Mouse (Mus musculus): Measurements from ENCODE around the gene Mcat. TPM values are rescaled to one million over a fixed set of nuclear protein-coding genes. Genes with fewer than 3 reads are reported as not detected.

The Mcat gene
- polyA plus RNA-seq, 1 experiment from 2014 or later: 41.2 TPM

DNA sequence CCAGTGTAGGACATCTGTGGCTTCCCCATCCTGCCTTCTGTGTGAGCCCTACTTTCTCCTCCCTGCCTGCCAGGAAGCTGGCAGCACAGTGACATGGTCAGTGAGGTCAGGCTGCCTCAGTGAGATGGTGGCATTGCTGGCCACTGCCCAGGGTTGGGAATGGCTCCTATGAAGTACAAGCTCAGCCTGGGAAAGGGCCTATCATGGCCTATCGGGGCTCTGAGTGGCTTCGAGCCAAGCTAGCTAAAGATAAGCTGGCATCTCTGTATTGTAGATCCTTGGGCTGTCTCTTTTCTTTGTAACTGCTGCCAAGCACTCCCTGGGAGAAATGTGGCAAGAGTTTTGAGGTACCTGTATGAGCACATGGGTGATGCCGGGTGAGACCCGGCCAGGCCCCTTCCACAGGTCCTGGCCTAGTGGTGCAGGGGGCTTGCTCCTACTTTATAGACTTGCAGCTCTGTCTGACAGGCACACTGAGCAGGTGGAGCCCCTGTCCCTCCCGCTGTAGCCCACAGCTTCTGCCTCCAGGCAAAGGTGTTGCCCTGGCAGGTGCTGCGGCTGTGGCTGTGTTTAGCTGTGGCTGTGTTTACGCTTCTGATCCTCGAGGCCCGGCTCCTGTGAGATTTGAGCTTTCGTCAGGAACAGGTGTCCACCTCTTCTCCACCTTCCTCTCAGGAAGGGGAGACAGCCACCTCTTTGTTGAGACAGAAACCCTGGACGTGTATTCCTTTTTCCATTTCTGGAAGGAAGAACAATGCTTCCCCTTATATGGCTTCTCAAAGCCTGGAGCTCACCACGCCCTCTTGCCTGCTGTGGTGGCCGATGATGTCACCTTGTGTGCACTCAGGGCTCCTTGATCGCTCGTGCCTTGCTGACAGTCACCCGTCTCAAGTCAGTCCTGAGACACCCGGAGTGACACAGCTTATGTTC, 28.4 kb downstream of the Mcat start:
- H3K9me3 ChIP-seq (replicated peaks; ENCODE audit: low read length): no peaks in the 10 kb centered on the region
- no peak for DNase-seq (ENCODE audit: low spot score)
- ATAC-seq (replicated peaks; ENCODE audit: low FRiP score, low read depth): no peak
- 69% methylated on average over 15 of the region's 17 CpGs for WGBS
- H3K4me1 ChIP-seq (replicated peaks; ENCODE audit: insufficient read depth, low read length): peaks cover 8% of the 10 kb centered on the region; the same call in 1 of the 2 replicates
- H3K36me3 ChIP-seq (ENCODE audit: insufficient read depth, low read length): no peaks in the 10 kb centered on the region
- TF ChIP-seq CTCF (IDR thresholded peaks at IDR 0.05; ENCODE audit: low read depth): no peak
- H3K4me3 ChIP-seq (replicated peaks; ENCODE audit: low read depth, low read length): no peak overlapping the region
- H3K9ac ChIP-seq (ENCODE audit: low read depth, low read length): no peak overlapping the region
- H3K27ac ChIP-seq: no peak overlapping the region
- no peaks in the 10 kb centered on the region for H3K27me3 ChIP-seq (ENCODE audit: insufficient read depth, low read length)
- H3K4me2 ChIP-seq (ENCODE audit: low read length): no peak overlapping the region

DNA sequence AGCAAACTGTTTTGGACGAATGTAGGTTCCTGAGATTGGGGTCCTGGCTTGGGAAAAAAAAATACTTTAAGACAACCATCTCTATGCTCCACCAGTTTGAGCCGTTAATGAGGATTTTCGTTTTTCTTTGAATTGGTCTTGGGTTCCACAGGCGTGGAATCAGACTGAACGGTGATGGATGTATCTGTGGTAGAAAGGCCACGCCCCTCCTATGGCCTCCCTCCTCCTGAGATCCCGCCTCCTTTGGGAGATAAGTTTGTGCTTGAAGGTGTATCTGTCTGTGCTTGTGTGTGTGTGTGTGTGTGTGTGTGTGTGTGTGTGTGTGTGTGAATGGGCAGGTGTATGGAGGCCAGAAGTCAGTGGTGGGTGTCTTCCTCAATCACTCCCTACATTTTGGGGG, 31.0 kb downstream of the Mcat start:
- DNase-seq (ENCODE audit: low spot score) (no peak), ATAC-seq (replicated peaks; ENCODE audit: low FRiP score, low read depth) (no peak)
- 66% methylated on average over 7 of the region's 7 CpGs for WGBS
- Histone ChIP-seq H3K4me1 (replicated peaks; ENCODE audit: insufficient read depth, low read length) (peaks cover 15% of the 10 kb centered on the region; the same call in 1 of the 2 replicates), H3K36me3 (ENCODE audit: insufficient read depth, low read length) (no peaks in the 10 kb centered on the region), H3K4me2 (ENCODE audit: low read length) (no peak overlapping the region), H3K9ac (ENCODE audit: low read depth, low read length) (no peak overlapping the region), H3K27ac (no peak overlapping the region), H3K4me3 (replicated peaks; ENCODE audit: low read depth, low read length) (no peak overlapping the region), H3K9me3 (replicated peaks; ENCODE audit: low read length) (no peaks in the 10 kb centered on the region), H3K27me3 (ENCODE audit: insufficient read depth, low read length) (no peaks in the 10 kb centered on the region)
- no peak for TF ChIP-seq CTCF (IDR thresholded peaks at IDR 0.05; ENCODE audit: low read depth)

DNA sequence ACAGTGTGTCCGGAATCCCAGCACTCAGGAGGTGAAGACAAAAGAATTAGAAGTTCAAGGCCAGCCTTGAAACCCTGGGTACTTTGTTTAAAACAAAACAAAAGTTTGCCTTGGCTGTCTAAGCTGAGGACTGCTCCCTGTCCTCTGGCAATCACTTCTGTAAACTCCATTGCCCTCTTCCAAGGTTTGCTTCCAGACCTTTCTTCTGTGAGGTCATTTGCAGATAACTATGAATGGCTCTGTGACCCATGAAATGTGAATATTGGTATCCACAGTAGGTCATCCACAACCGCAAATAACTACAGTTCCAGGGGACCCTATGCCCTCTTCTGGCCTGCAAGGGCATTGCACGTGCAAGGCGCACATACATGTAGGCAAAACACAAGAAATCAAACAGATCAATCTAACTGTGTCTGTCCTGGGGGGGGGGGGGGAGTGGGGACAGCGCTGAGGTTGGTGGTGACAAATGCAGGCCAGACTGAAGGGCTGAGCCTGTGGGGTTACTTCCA, 31.6 kb downstream of the Mcat start:
- TF ChIP-seq CTCF (IDR thresholded peaks at IDR 0.05; ENCODE audit: low read depth): peak; percentile 54
- DNase-seq (ENCODE audit: low spot score) (no peak), ATAC-seq (replicated peaks; ENCODE audit: low FRiP score, low read depth) (no peak)
- no peaks in the 10 kb centered on the region for H3K9me3 ChIP-seq (replicated peaks; ENCODE audit: low read length)
- H3K4me3 ChIP-seq (replicated peaks; ENCODE audit: low read depth, low read length): no peak overlapping the region
- H3K36me3 ChIP-seq (ENCODE audit: insufficient read depth, low read length): no peaks in the 10 kb centered on the region
- H3K9ac ChIP-seq (ENCODE audit: low read depth, low read length): no peak overlapping the region
- WGBS: 82% methylated on average over 5 of the region's 5 CpGs
- H3K27ac ChIP-seq: no peak overlapping the region
- peaks cover 15% of the 10 kb centered on the region; the same call in 1 of the 2 replicates for H3K4me1 ChIP-seq (replicated peaks; ENCODE audit: insufficient read depth, low read length)
- no peaks in the 10 kb centered on the region for H3K27me3 ChIP-seq (ENCODE audit: insufficient read depth, low read length)
- H3K4me2 ChIP-seq (ENCODE audit: low read length): no peak overlapping the region

DNA sequence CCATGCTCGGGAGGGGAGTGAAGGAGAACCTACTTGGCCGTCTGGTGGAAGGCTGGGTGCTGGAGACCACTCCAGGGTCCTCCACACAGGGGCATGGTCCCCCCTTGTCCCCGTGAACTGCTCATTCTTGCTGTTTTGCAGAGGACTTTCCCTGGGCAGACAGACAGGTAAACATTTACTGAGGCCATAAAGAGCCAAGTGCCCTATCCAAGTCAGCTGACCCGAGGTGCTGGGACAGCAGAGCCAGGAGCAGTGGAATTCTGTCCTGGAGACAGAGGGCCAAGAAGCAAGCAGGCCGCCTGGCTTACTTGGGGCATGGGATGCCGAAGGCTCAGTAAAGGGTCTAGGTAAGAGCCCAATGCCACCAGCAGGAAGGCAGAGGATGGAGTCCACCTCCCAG, 32.9 kb downstream of the Mcat start:
- ATAC-seq (replicated peaks; ENCODE audit: low FRiP score, low read depth): peak; percentile 4; the same call in 1 of the 2 replicates
- no peak overlapping the region for H3K9ac ChIP-seq (ENCODE audit: low read depth, low read length)

DNA sequence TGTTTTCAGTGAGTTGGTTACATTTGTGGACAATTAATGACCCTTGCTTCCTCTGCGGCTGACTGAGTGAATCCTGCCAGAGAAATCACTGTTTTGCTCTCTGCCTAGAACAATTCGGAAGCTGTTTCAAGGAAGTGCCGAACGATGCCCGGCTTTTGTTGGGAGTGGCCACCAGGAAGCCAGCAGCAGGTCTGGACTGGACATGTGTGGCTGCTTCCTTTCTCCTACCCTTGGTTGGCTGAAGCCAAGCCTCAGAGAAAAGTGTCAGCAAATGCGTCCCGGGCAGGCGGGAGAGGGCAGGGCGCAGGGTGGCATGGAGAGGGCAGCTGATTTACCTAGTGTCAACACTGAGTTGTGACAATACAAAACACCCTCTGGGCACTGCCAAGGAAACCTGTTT, 33.4 kb downstream of the Mcat start:
- no peaks in the 10 kb centered on the region for H3K27me3 ChIP-seq (ENCODE audit: insufficient read depth, low read length)
- H3K9me3 ChIP-seq (replicated peaks; ENCODE audit: low read length): no peaks in the 10 kb centered on the region
- H3K36me3 ChIP-seq (ENCODE audit: insufficient read depth, low read length): no peaks in the 10 kb centered on the region
- H3K4me1 ChIP-seq (replicated peaks; ENCODE audit: insufficient read depth, low read length): peaks cover 21% of the 10 kb centered on the region; the same call in 1 of the 2 replicates
- H3K27ac ChIP-seq: peak overlapping the region; percentile 82
- 25% methylated on average over 9 of the region's 9 CpGs for WGBS
- H3K9ac ChIP-seq (ENCODE audit: low read depth, low read length): no peak overlapping the region
- peak overlapping the region; percentile 18 for H3K4me2 ChIP-seq (ENCODE audit: low read length)
- DNase-seq (ENCODE audit: low spot score) (peak; percentile 71), ATAC-seq (replicated peaks; ENCODE audit: low FRiP score, low read depth) (peak; percentile 36)
- no peak overlapping the region for H3K4me3 ChIP-seq (replicated peaks; ENCODE audit: low read depth, low read length)
- TF ChIP-seq CTCF (IDR thresholded peaks at IDR 0.05; ENCODE audit: low read depth): no peak

More for the DNA sequence above, 32.9 kb downstream of the Mcat start:
- WGBS: 49% methylated on average over 6 of the region's 6 CpGs
- Histone ChIP-seq H3K9me3 (replicated peaks; ENCODE audit: low read length) (no peaks in the 10 kb centered on the region), H3K4me2 (ENCODE audit: low read length) (peak overlapping the region; percentile 18; the same call in 1 of the 2 replicates), H3K27ac (peak overlapping the region; percentile 82), H3K27me3 (ENCODE audit: insufficient read depth, low read length) (no peaks in the 10 kb centered on the region), H3K4me3 (replicated peaks; ENCODE audit: low read depth, low read length) (no peak overlapping the region), H3K36me3 (ENCODE audit: insufficient read depth, low read length) (no peaks in the 10 kb centered on the region), H3K4me1 (replicated peaks; ENCODE audit: insufficient read depth, low read length) (peaks cover 21% of the 10 kb centered on the region; the same call in 1 of the 2 replicates)
- no peak for TF ChIP-seq CTCF (IDR thresholded peaks at IDR 0.05; ENCODE audit: low read depth)
- no peak for DNase-seq (ENCODE audit: low spot score)

DNA sequence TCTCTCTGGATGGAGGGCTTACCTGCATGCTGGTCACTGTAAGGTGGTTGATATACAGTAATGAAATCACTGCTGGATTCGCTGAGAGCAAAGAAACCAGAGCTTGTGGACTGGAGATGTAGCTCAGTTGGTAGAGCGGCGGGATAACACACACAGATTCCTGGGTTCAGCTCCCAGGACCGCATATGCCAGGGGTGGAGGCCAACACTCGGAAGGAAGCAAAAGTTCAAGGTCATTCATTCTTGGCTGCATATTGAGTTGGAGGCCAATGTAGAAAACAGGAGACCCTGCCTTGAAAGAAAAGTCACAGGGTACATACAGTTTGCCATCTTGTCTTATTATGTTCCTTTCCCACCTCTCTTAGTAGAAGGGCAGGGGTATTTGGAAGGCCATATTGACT, 33.8 kb downstream of the Mcat start:
- no peak overlapping the region for H3K9ac ChIP-seq (ENCODE audit: low read depth, low read length)
- H3K27ac ChIP-seq: peak overlapping the region; percentile 82; the same call in 1 of the 2 replicates
- no peaks in the 10 kb centered on the region for H3K9me3 ChIP-seq (replicated peaks; ENCODE audit: low read length)
- DNase-seq (ENCODE audit: low spot score): no peak
- H3K4me2 ChIP-seq (ENCODE audit: low read length): peak overlapping the region; percentile 18; the same call in 1 of the 2 replicates
- H3K4me3 ChIP-seq (replicated peaks; ENCODE audit: low read depth, low read length): no peak overlapping the region
- H3K27me3 ChIP-seq (ENCODE audit: insufficient read depth, low read length): no peaks in the 10 kb centered on the region
- H3K4me1 ChIP-seq (replicated peaks; ENCODE audit: insufficient read depth, low read length): peaks cover 21% of the 10 kb centered on the region; the same call in 1 of the 2 replicates
- no peak for TF ChIP-seq CTCF (IDR thresholded peaks at IDR 0.05; ENCODE audit: low read depth)
- 71% methylated on average over 5 of the region's 5 CpGs for WGBS
- H3K36me3 ChIP-seq (ENCODE audit: insufficient read depth, low read length): no peaks in the 10 kb centered on the region
- no peak for ATAC-seq (replicated peaks; ENCODE audit: low FRiP score, low read depth)

Data from kidney, postnatal 0 days (tissue).